Mouse (Mus musculus): ENCODE data around the gene Fam19a1. TPM values are rescaled to one million over a fixed set of nuclear protein-coding genes. Genes with fewer than 3 reads are reported as not detected.

Fam19a1 gene
- polyA plus RNA-seq, 1 experiment from 2014 or later, result 21.5 TPM

DNA sequence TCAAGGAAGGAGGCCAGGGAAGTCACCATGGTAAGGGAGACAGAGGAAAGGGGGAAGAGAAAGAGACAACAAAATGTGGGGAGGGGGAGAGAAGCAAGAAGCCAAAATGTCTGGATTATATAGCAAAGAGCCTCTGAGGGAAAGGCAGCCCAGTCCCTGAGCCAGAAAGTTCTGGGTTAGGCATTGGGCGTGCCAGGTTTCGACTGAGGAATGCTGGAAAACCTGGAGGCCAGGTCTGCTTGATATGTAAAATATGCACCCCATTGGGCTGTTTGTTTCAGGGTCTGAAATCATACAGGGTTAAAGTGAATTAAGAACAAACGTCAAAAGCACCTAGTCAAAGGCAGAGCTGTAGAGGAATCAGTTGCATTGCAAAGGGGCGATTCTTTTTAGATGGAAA, 346.1 kb downstream of the Fam19a1 start:
- DNase-seq (no peak), ATAC-seq (ENCODE audit: low FRiP score, low TSS enrichment) (no peak)
- Histone ChIP-seq H3K4me2 (ENCODE audit: low read length) (no peak overlapping the region), H3K4me3 (replicated peaks; ENCODE audit: low read depth, low read length) (no peak overlapping the region), H3K27ac (replicated peaks; ENCODE audit: low read depth, low read length) (no peak overlapping the region), H3K9me3 (ENCODE audit: control insufficient read depth, low read length) (no peaks in the 10 kb centered on the region), H3K9ac (replicated peaks; ENCODE audit: low read length) (no peak overlapping the region), H3K27me3 (ENCODE audit: control insufficient read depth, insufficient read depth, low read length) (no peaks in the 10 kb centered on the region), H3K4me1 (ENCODE audit: control insufficient read depth, insufficient read depth, low read length) (no peaks in the 10 kb centered on the region), H3K36me3 (ENCODE audit: control insufficient read depth, insufficient read depth, low read length) (no peaks in the 10 kb centered on the region)
- WGBS, result 79% methylated on average over 4 of the region's 4 CpGs

GRCm38 (mm10) chr6:96499464-96499863, 386.5 kb downstream of the Fam19a1 start:
- no peak overlapping the region for H3K9ac ChIP-seq (replicated peaks; ENCODE audit: low read length)
- no peaks in the 10 kb centered on the region for H3K36me3 ChIP-seq (ENCODE audit: control insufficient read depth, insufficient read depth, low read length)
- H3K27ac ChIP-seq (replicated peaks; ENCODE audit: low read depth, low read length), result no peak overlapping the region
- 82% methylated on average over 5 of the region's 5 CpGs for WGBS
- no peak for DNase-seq
- no peaks in the 10 kb centered on the region for H3K4me1 ChIP-seq (ENCODE audit: control insufficient read depth, insufficient read depth, low read length)
- no peaks in the 10 kb centered on the region for H3K9me3 ChIP-seq (ENCODE audit: control insufficient read depth, low read length)
- no peak overlapping the region for H3K4me3 ChIP-seq (replicated peaks; ENCODE audit: low read depth, low read length)
- no peak for ATAC-seq (ENCODE audit: low FRiP score, low TSS enrichment)
- H3K27me3 ChIP-seq (ENCODE audit: control insufficient read depth, insufficient read depth, low read length), result no peaks in the 10 kb centered on the region
- H3K4me2 ChIP-seq (ENCODE audit: low read length), result no peak overlapping the region

DNA sequence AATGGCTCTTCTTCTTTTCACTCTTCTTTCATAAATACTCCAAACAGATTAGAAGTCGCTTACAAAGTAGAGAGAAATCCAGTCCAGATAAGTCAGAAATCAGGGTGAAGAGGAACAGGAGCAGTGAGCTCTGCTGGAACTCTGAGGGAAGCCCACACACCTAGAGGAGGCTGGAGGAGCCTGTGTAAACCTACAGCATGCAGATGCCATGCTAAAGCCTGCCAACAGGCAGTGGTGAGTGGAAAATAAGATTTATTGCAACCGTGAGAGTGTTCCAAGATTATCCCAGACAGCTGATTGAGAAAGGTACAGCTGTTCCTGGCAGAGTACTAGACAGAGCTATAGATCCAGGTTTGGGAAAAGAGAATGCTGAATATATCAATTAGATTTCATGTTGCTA, 428.6 kb downstream of the Fam19a1 start:
- Histone ChIP-seq H3K4me3 (replicated peaks; ENCODE audit: low read depth, low read length) (no peak overlapping the region), H3K9me3 (ENCODE audit: control insufficient read depth, low read length) (no peaks in the 10 kb centered on the region), H3K4me1 (ENCODE audit: control insufficient read depth, insufficient read depth, low read length) (0 out of 2 replicates have a peak, but pooled peaks cover 5% of the 10 kb centered on the region), H3K9ac (replicated peaks; ENCODE audit: low read length) (no peak overlapping the region), H3K4me2 (ENCODE audit: low read length) (no peak overlapping the region), H3K27me3 (ENCODE audit: control insufficient read depth, insufficient read depth, low read length) (no peaks in the 10 kb centered on the region), H3K36me3 (ENCODE audit: control insufficient read depth, insufficient read depth, low read length) (no peaks in the 10 kb centered on the region), H3K27ac (replicated peaks; ENCODE audit: low read depth, low read length) (no peak overlapping the region)
- ATAC-seq (ENCODE audit: low FRiP score, low TSS enrichment), result no peak
- 77% methylated on average over 2 of the region's 2 CpGs for WGBS
- DNase-seq, result no peak

GRCm38 (mm10) chr6:96544832-96545231, 431.9 kb downstream of the Fam19a1 start:
- Histone ChIP-seq H3K9me3 (ENCODE audit: control insufficient read depth, low read length) (no peaks in the 10 kb centered on the region), H3K9ac (replicated peaks; ENCODE audit: low read length) (no peak overlapping the region), H3K4me2 (ENCODE audit: low read length) (no peak overlapping the region), H3K4me3 (replicated peaks; ENCODE audit: low read depth, low read length) (no peak overlapping the region), H3K27ac (replicated peaks; ENCODE audit: low read depth, low read length) (no peak overlapping the region), H3K36me3 (ENCODE audit: control insufficient read depth, insufficient read depth, low read length) (no peaks in the 10 kb centered on the region), H3K27me3 (ENCODE audit: control insufficient read depth, insufficient read depth, low read length) (no peaks in the 10 kb centered on the region), H3K4me1 (ENCODE audit: control insufficient read depth, insufficient read depth, low read length) (0 out of 2 replicates have a peak, but pooled peaks cover 5% of the 10 kb centered on the region)
- WGBS, result 30% methylated on average over 3 of the region's 3 CpGs
- ATAC-seq (ENCODE audit: low FRiP score, low TSS enrichment) (no peak), DNase-seq (peak; percentile 16)

GRCm38 (mm10) chr6:96550431-96550830, 437.5 kb downstream of the Fam19a1 start:
- Histone ChIP-seq H3K9me3 (ENCODE audit: control insufficient read depth, low read length) (no peaks in the 10 kb centered on the region), H3K4me1 (ENCODE audit: control insufficient read depth, insufficient read depth, low read length) (no peaks in the 10 kb centered on the region), H3K27me3 (ENCODE audit: control insufficient read depth, insufficient read depth, low read length) (no peaks in the 10 kb centered on the region), H3K9ac (replicated peaks; ENCODE audit: low read length) (no peak overlapping the region), H3K36me3 (ENCODE audit: control insufficient read depth, insufficient read depth, low read length) (no peaks in the 10 kb centered on the region), H3K4me3 (replicated peaks; ENCODE audit: low read depth, low read length) (no peak overlapping the region), H3K4me2 (ENCODE audit: low read length) (no peak overlapping the region), H3K27ac (replicated peaks; ENCODE audit: low read depth, low read length) (no peak overlapping the region)
- DNase-seq, result no peak
- 95% methylated on average over 4 of the region's 4 CpGs for WGBS
- no peak for ATAC-seq (ENCODE audit: low FRiP score, low TSS enrichment)

DNA sequence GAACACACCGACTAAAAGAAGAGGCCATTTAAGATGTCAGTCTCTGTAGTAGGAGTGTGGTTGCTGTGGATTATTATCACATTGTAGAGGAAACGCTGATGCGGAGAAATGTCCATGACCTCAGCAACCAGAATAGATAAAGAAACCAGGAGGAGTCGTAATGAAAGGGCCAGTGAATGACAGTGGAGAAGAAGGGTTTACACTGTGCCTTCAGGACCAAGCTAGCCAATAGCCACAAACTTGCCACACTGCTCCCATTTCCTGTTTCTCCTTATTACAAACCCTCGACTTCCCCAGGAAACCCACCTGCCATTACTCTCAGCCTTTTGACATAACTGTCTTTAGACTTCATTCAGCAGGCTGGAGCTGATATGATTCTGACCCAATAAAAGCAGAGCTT, 465.7 kb downstream of the Fam19a1 start:
- Histone ChIP-seq H3K27me3 (ENCODE audit: control insufficient read depth, insufficient read depth, low read length) (no peaks in the 10 kb centered on the region), H3K9me3 (ENCODE audit: control insufficient read depth, low read length) (no peaks in the 10 kb centered on the region), H3K4me2 (ENCODE audit: low read length) (no peak overlapping the region), H3K4me1 (ENCODE audit: control insufficient read depth, insufficient read depth, low read length) (no peaks in the 10 kb centered on the region), H3K4me3 (replicated peaks; ENCODE audit: low read depth, low read length) (no peak overlapping the region), H3K27ac (replicated peaks; ENCODE audit: low read depth, low read length) (no peak overlapping the region), H3K9ac (replicated peaks; ENCODE audit: low read length) (no peak overlapping the region), H3K36me3 (ENCODE audit: control insufficient read depth, insufficient read depth, low read length) (no peaks in the 10 kb centered on the region)
- no peak for ATAC-seq (ENCODE audit: low FRiP score, low TSS enrichment)
- no peak for DNase-seq
- 79% methylated on average over 5 of the region's 5 CpGs for WGBS

GRCm38 (mm10) chr6:96580726-96581125, 467.8 kb downstream of the Fam19a1 start:
- no peaks in the 10 kb centered on the region for H3K4me1 ChIP-seq (ENCODE audit: control insufficient read depth, insufficient read depth, low read length)
- WGBS, result 84% methylated on average over 4 of the region's 4 CpGs
- no peaks in the 10 kb centered on the region for H3K9me3 ChIP-seq (ENCODE audit: control insufficient read depth, low read length)
- no peak for ATAC-seq (ENCODE audit: low FRiP score, low TSS enrichment)
- H3K36me3 ChIP-seq (ENCODE audit: control insufficient read depth, insufficient read depth, low read length), result no peaks in the 10 kb centered on the region
- no peaks in the 10 kb centered on the region for H3K27me3 ChIP-seq (ENCODE audit: control insufficient read depth, insufficient read depth, low read length)
- no peak overlapping the region for H3K27ac ChIP-seq (replicated peaks; ENCODE audit: low read depth, low read length)
- DNase-seq, result no peak
- no peak overlapping the region for H3K9ac ChIP-seq (replicated peaks; ENCODE audit: low read length)
- no peak overlapping the region for H3K4me2 ChIP-seq (ENCODE audit: low read length)
- H3K4me3 ChIP-seq (replicated peaks; ENCODE audit: low read depth, low read length), result no peak overlapping the region

DNA sequence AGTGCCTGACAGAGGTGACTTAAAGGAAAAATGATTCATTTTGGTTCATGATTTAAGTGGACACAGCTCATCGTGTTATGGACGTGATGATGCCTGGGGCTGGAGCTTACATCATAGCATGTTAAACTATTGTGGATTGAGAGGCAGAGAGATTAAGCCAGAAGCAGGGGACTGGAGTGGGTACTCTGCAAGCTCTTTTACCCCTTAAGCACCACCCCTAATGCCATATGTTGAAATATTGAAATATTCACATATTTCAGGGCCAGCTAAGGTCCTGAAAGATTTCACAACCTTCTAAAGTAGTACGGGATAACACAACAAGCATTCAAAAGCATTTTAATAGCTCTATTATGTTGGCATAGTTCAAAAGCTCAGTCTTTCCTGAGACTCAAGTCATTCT, 468.2 kb downstream of the Fam19a1 start:
- H3K36me3 ChIP-seq (ENCODE audit: control insufficient read depth, insufficient read depth, low read length), result no peaks in the 10 kb centered on the region
- no peak overlapping the region for H3K4me2 ChIP-seq (ENCODE audit: low read length)
- no peak overlapping the region for H3K27ac ChIP-seq (replicated peaks; ENCODE audit: low read depth, low read length)
- no peaks in the 10 kb centered on the region for H3K9me3 ChIP-seq (ENCODE audit: control insufficient read depth, low read length)
- no peaks in the 10 kb centered on the region for H3K27me3 ChIP-seq (ENCODE audit: control insufficient read depth, insufficient read depth, low read length)
- DNase-seq, result no peak
- H3K4me1 ChIP-seq (ENCODE audit: control insufficient read depth, insufficient read depth, low read length), result no peaks in the 10 kb centered on the region
- WGBS, result 79% methylated on average over 3 of the region's 3 CpGs
- H3K9ac ChIP-seq (replicated peaks; ENCODE audit: low read length), result no peak overlapping the region
- ATAC-seq (ENCODE audit: low FRiP score, low TSS enrichment), result no peak
- no peak overlapping the region for H3K4me3 ChIP-seq (replicated peaks; ENCODE audit: low read depth, low read length)

DNA sequence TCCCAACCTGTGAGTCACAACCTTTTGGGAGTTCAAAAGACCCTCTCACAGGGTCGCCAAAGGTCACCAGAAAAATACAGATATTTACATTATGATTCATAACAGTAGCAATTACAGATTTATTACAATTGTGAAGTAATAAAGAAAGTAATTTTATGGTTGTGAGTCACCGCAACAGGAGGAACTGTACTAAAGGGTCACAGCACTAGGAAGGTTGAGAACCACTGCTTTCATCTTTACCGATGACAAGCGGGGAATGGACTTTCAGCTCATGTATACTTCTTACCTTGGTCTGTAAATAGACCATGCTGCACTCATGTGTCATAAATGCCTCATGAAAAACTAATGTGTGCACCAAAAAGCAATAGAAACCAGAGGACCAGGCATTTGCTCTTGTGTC, 474.5 kb downstream of the Fam19a1 start:
- WGBS, result 95% methylated on average over 4 of the region's 4 CpGs
- H3K4me3 ChIP-seq (replicated peaks; ENCODE audit: low read depth, low read length), result no peak overlapping the region
- H3K27me3 ChIP-seq (ENCODE audit: control insufficient read depth, insufficient read depth, low read length), result no peaks in the 10 kb centered on the region
- no peak overlapping the region for H3K27ac ChIP-seq (replicated peaks; ENCODE audit: low read depth, low read length)
- no peak overlapping the region for H3K9ac ChIP-seq (replicated peaks; ENCODE audit: low read length)
- no peaks in the 10 kb centered on the region for H3K4me1 ChIP-seq (ENCODE audit: control insufficient read depth, insufficient read depth, low read length)
- no peaks in the 10 kb centered on the region for H3K9me3 ChIP-seq (ENCODE audit: control insufficient read depth, low read length)
- no peaks in the 10 kb centered on the region for H3K36me3 ChIP-seq (ENCODE audit: control insufficient read depth, insufficient read depth, low read length)
- no peak for ATAC-seq (ENCODE audit: low FRiP score, low TSS enrichment)
- H3K4me2 ChIP-seq (ENCODE audit: low read length), result no peak overlapping the region
- no peak for DNase-seq

Measured in midbrain, embryonic 14.5 days (tissue).